Mouse (Mus musculus): ENCODE measurements around the gene Slc52a3.
"Not testable (repeated sequence)": the region's sequence is repeated elsewhere in the genome, so short reads cannot be mapped to it uniquely, and the experiment has no call there.

Gene Slc52a3

GRCm38 (mm10) chr2:151973595-151974562, 22.4 kb upstream of the Slc52a3 start:
- peak in 1 of 2 experiments; percentile 35 for DNase-seq (ENCODE audit: low spot score in 2 of 2)

- no peak for DNase-seq (ENCODE audit: low spot score in 2 of 2)
These were observed 21.0 kb upstream of the Slc52a3 start for GRCm38 (mm10) chr2:151975295-151975694.

GRCm38 (mm10) chr2:151976067-151976466, 20.2 kb upstream of the Slc52a3 start:
- DNase-seq (ENCODE audit: low spot score in 2 of 2), result no peak

DNA sequence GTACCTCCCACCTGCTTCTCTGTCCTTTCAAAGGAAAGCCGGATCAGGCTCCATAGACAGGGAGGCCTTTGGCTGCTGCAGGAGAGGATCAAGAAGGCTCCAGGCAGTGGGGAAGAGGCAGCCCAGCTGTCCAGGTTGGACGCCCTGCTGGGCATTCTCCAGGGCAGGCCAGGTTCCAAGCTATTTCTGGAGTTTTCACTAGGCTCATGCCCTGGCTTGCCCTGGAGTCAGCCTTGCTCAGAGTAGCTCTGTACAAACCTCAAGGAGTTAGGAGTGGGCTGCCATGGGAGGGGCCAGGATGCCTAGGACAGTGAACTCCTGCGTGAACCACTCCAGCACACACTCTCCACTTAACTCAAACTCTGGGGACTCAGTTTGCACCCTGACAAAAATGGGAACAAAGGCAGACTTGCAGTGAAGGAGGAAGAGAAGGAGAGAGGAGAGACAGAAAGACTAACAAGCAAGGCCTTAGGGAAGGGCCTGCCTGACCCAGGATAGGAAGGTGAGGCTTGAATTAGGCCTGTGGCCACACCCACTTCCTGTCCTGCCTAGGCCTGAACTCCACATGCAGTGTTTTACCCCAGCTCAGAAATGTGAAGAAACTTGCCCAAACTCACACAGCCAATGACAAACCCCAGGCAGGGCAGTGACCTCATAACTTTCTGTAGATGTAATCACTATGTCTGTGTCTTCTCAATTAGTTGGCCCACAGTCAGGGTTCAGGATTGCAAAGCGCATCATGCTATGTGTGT, 18.4 kb upstream of the Slc52a3 start:
- DNase-seq (ENCODE audit: low spot score in 2 of 2), result no peak

DNA sequence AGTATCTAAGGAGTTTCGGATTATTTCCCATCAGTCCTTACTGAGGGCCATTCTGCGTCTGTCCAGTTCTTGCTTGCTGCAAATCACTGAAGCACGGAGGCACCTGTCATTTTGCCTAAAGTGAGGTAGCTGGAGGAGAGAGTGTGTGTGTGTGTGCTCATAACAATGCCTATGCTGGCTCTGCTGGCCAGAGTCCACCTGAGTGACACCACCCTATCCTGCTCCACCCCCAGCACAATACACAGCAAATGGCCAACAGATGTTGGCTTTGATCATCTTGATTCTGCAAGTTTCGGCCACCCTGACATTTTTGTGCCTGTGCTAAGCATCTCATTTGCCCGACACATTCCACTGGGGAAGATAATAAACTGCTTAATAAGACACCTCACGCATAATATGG, 17.8 kb upstream of the Slc52a3 start:
- no peak for DNase-seq (ENCODE audit: low spot score in 2 of 2)

DNA sequence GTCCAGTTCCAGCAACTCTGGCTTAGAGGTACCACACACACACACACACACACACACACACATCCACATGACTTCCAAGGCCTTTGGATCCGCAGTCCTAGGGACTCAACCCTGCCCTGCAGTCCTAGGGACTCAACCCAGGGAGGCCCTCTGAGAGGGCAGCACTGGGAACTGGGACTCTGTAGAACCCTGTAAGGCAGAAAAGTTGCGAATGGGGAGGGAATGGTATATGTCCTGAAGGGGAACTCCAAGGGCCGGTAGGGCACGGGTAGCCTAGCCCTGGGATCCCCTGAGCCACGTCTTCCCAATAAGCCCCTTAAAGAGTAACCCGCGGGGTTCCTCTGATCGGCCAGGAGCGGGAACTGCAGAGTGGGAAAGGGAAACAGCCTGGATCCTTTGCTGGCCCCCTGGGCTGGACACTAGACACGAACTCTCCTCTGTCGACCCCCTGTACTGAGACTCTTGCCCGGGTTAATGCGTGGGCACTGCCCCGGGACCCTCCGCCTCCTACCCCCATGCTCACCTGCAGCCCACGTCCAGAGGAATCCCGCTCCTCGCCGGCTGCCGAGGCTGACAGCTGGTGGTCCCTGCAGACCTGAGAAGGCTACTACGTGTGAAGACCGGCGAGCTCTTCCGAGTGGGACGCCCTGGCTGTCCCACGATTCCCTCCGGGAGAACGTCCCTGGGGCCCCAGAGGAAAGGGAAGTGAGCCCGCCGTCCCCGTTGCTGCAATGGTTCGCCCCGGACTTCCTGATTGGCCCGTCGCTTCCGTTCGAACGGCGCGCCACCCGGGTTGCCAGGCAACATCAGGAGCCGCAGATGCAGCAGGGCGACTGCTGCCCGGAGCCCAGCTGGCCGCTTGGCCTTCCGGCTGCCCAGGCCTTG, 16.6 kb upstream of the Slc52a3 start, which contains the start of gene Fam110a:
Fam110a (minus strand) TSS at position 750 of the 885 bp plus-strand sequence.
- peak; percentile 72 to 90 for DNase-seq (ENCODE audit: low spot score in 2 of 2)

DNA sequence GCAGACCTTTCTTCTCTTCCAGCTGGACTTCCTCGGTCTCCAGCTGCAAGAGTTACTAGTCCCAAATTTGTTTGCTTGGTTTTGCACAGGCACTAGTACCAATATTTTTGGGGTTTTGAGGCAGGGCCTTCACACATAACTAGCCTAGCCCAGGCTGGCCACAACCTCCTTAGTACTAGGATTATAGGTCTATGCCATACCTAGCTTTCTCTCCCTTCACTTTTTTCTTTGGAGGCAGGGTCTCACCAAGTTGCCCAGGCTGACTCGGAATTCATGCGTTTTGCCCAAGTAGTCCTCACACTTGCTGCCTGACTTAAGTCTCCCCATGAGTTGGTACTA, 16.0 kb upstream of the Slc52a3 start:
- no peak for DNase-seq (ENCODE audit: low spot score in 2 of 2)

GRCm38 (mm10) chr2:151981268-151981667, 15.0 kb upstream of the Slc52a3 start:
- no peak for DNase-seq (ENCODE audit: low spot score in 2 of 2)

DNA sequence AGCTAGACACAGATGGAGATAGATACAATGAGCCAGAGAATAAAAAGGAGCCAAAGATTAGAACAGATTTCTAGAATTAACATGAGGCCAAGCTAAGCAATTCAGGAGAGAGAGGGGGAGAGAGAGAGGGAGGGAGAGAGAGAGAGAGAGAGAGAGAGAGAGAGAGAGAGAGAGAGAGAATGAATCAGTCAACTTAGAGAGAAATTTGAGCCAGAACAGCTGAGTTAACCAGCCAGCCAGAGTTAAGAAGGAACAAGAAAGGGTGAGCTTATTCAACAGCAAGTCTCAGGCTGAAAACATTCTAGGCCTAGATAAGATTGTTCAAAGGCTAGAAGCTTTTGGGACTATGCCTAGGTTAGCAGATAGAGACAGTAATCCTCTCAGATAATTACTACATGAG, 13.8 kb upstream of the Slc52a3 start:
- no peak for DNase-seq (ENCODE audit: low spot score in 2 of 2)

- DNase-seq (ENCODE audit: low spot score in 2 of 2), result no peak
These were observed 12.3 kb upstream of the Slc52a3 start for GRCm38 (mm10) chr2:151984019-151984418.

- DNase-seq (ENCODE audit: low spot score in 2 of 2), result no peak
These were observed 10.7 kb upstream of the Slc52a3 start for GRCm38 (mm10) chr2:151985426-151986172.

DNA sequence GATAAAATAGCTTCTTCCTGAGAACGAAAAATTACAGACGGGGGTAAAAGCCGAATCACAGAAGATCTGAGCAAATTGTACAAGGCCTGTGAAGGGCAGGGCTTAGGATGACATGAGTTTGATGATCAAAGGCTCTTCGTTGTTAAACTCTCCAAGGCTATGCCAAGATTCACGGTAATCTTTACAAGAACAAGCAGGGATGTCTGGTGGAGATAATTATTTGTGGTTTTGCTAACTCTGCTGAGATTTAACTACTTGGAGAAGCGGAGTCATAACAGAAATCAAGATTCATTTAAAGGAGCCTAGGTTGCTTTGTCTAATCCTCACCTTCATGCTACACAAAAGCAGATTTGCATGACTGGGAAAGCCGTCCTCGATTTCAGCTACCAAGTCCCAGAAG, 9.4 kb upstream of the Slc52a3 start:
- DNase-seq (ENCODE audit: low spot score in 2 of 2), result no peak

- DNase-seq (ENCODE audit: low spot score in 2 of 2), result no peak
These were observed 7.3 kb upstream of the Slc52a3 start for GRCm38 (mm10) chr2:151988978-151989377.

DNA sequence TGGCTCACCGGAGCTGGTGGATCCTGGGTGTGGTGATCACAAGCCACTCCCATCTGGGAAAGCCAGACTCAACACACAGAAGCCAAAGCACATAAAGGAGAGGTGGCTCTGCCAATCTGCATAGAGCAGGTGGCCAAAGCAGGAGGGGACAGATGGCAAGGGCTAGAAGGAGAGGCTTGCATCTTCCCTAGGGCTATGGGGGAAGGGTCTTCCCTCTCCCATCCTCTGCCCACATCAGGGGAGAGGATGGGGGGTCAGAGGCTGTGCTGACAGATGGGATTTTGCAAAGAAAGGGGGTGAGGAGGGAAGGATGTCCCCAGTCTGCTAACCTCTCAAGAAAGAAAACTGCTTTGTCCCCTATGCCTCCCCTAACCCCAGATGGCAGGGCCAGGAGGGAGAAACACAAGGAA, 5.3 kb upstream of the Slc52a3 start:
- DNase-seq (ENCODE audit: low spot score in 2 of 2), result no peak

DNA sequence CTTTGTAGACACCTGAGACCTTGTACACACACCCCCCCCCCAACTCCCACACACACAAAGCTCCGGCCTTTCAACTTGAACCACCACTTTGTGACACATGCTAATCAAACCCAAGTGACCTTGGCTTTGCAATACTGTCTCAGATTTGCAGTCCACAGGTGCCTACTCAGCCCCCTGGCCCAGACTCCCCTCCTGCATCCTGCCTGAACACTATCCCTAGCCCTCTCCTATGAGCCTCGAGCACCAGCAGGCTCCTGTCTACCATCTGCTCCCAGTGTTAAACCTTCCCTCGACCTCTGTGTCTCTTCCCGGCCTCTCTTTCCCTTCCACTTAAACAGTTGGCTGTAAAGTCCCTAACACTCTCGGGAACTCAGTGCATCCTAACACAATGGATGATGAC, 4.9 kb upstream of the Slc52a3 start:
- DNase-seq (ENCODE audit: low spot score in 2 of 2), result no peak

- DNase-seq (ENCODE audit: low spot score in 2 of 2), result peak; percentile 63 to 81
These were observed 1.8 kb upstream of the Slc52a3 start for GRCm38 (mm10) chr2:151994350-151995122.

DNA sequence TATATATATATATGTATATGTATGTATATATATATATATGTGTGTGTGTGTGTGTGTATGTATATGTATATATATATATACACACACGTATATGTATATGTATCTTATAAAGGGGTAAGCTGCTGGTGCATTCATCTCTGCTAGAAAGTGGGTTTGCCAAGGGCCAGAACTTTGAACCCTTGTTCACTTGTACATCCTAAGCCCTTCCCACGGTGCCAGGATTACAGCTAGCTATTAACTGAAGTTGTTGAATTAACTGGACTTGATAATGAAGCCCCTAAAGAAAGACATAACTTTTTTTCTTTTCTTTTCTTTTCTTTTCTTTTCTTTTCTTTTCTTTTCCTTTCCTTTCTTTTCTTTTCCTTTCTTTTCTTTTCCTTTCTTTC, 872 bp downstream of the Slc52a3 start:
- not testable (repeated sequence) for DNase-seq (ENCODE audit: low spot score in 2 of 2)

DNA sequence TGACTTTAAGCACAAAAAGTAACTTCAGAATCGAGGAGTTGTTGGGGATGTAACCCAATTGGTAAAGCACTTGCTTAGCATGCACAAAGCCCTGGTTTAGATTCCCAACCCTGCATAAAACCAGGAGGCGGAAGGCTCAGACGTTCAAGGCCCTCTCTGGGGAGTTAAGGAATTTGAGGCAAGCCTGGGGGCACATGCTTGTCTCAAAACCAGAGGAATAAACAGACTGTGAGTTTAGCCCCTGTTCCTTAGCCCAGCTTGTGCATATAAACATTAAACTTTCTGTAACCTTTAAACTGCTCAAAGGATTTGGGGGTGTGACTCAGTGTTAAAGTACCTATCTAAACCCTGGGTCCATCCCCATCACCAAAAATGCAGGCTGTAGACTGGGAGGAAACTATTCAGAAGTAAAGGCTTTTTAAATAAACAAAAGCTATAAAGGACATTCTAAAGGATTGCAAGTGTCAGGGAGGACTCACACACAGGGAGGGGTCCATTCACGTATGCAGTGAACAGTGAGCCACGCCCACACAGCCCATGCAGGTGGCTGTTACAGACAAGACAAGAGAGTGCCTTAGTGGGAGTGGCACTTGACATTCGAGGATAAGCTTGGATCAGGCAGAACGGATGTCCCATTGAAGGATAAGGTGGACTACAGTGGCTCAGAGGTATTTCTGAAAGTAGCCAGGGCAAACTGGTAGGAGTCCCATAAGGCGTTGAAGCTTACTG, 1.6 kb downstream of the Slc52a3 start:
- DNase-seq (ENCODE audit: low spot score in 2 of 2), result no peak

GRCm38 (mm10) chr2:151998505-151998899, 2.2 kb downstream of the Slc52a3 start:
- DNase-seq (ENCODE audit: low spot score in 2 of 2), result no peak

DNA sequence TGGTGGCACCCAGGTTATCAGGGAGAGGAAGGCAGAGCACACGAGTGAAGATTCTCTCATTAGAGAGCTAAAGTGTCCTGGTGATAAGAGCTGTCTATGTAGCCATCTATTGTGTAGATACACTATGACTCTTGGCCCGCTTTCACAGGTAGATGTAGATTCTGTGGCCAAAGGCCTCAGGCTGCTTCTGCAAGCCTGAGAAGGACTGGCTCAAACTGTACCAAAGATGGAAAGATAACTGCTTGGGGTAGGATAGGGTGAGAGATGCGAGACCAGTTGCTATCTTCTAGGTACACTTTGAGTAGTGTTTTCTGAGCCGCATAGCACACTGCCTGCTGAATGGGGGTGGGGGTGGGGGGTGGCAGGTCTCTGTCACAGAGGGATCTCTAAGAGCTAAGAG, 2.6 kb downstream of the Slc52a3 start:
- no peak for DNase-seq (ENCODE audit: low spot score in 2 of 2)
